Mouse (Mus musculus) brown adipose tissue, adult 24 weeks (tissue): ENCODE measurements around the gene Mapk8. TPM values are rescaled to one million over a fixed set of nuclear protein-coding genes. Genes with fewer than 3 reads are reported as not detected.
"Not testable (repeated sequence)": the region's sequence is repeated elsewhere in the genome, so short reads cannot be mapped to it uniquely, and the experiment has no call there.

Experiments
- H3K27ac ChIP-seq: fragments of 200-500 bp; replicated peaks from 2 replicates; pipeline ENCODE4 v1.5.1; 2012; ENCODE audit warnings: low read depth, mild to moderate bottlenecking, low read length
- H3K4me1 ChIP-seq: fragments of 200-500 bp; 2 replicates; pipeline ENCODE4 v1.6.1; 2012; ENCODE audit warnings: low read length, mixed read lengths; ENCODE audit not compliant: control insufficient read depth, insufficient read depth, insufficient read length
- H3K4me3 ChIP-seq: fragments of 200-500 bp; 2 replicates; pipeline ENCODE4 v1.5.1; 2012; ENCODE audit warnings: low read depth, mild to moderate bottlenecking, low read length, moderate library complexity; ENCODE audit not compliant: insufficient read depth
- polyA plus RNA-seq: library from polyadenylated mRNA; stranded (reverse); fragments of >200 nt; gene quantifications from 2 replicates; pipeline ENCODE4 v1.2.4, GENCODE M21; 2012; ENCODE audit not compliant: missing spikeins, insufficient read depth, insufficient read length

Gene Mapk8
- polyA plus RNA-seq, 1 experiment, result 12.7 TPM

- H3K4me1 ChIP-seq, H3K27ac ChIP-seq, H3K4me3 ChIP-seq: not testable (repeated sequence)
Measured at GRCm38 (mm10) chr14:33432485-33432884, 14.5 kb downstream of the Mapk8 start.

GRCm38 (mm10) chr14:33424124-33424523 is 22.8 kb downstream of the Mapk8 start:
- no peak overlapping the region for H3K27ac ChIP-seq
- peaks cover 6% of the 10 kb centered on the region; the same call in 1 of the 2 replicates for H3K4me1 ChIP-seq
- H3K4me3 ChIP-seq, result no peak overlapping the region

- H3K4me1 ChIP-seq, result peaks cover 6% of the 10 kb centered on the region; the same call in 1 of the 2 replicates
- no peak overlapping the region for H3K27ac ChIP-seq
- no peak overlapping the region for H3K4me3 ChIP-seq
Measured at GRCm38 (mm10) chr14:33423003-33423402, 24.0 kb downstream of the Mapk8 start.

GRCm38 (mm10) chr14:33418311-33418909 is 28.5 kb downstream of the Mapk8 start:
- H3K27ac ChIP-seq, result no peak overlapping the region
- H3K4me1 ChIP-seq, result peaks cover 6% of the 10 kb centered on the region; the same call in 1 of the 2 replicates
- H3K4me3 ChIP-seq, result no peak overlapping the region

GRCm38 (mm10) chr14:33415746-33416145 is 31.2 kb downstream of the Mapk8 start:
- H3K27ac ChIP-seq, result no peak overlapping the region
- peaks cover 4% of the 10 kb centered on the region; the same call in 1 of the 2 replicates for H3K4me1 ChIP-seq
- no peak overlapping the region for H3K4me3 ChIP-seq

- Histone ChIP-seq H3K4me3 (no peak overlapping the region), H3K27ac (no peak overlapping the region)
Measured at GRCm38 (mm10) chr14:33402331-33402730, 44.6 kb downstream of the Mapk8 start.

GRCm38 (mm10) chr14:33400019-33400418 is 46.9 kb downstream of the Mapk8 start:
- Histone ChIP-seq H3K27ac (no peak overlapping the region), H3K4me1 (no peaks in the 10 kb centered on the region), H3K4me3 (no peak overlapping the region)

More at GRCm38 (mm10) chr14:33402331-33402730, 44.6 kb downstream of the Mapk8 start:
- no peaks in the 10 kb centered on the region for H3K4me1 ChIP-seq

- Histone ChIP-seq H3K4me1 (no peaks in the 10 kb centered on the region), H3K27ac (no peak overlapping the region), H3K4me3 (no peak overlapping the region)
Measured at GRCm38 (mm10) chr14:33398065-33398860, 48.7 kb downstream of the Mapk8 start.

GRCm38 (mm10) chr14:33380830-33381457 is 66.0 kb downstream of the Mapk8 start:
- peaks cover 3% of the 10 kb centered on the region; the same call in 1 of the 2 replicates for H3K4me1 ChIP-seq
- no peak overlapping the region for H3K27ac ChIP-seq
- no peak overlapping the region for H3K4me3 ChIP-seq

GRCm38 (mm10) chr14:33378723-33379122 is 68.2 kb downstream of the Mapk8 start:
- H3K4me1 ChIP-seq, result peaks cover 3% of the 10 kb centered on the region; the same call in 1 of the 2 replicates
- no peak overlapping the region for H3K27ac ChIP-seq
- H3K4me3 ChIP-seq, result no peak overlapping the region

GRCm38 (mm10) chr14:33377211-33377610 is 69.7 kb downstream of the Mapk8 start:
- peak overlapping the region; percentile 93 for H3K27ac ChIP-seq
- H3K4me1 ChIP-seq, result peaks cover 3% of the 10 kb centered on the region; the same call in 1 of the 2 replicates
- H3K4me3 ChIP-seq, result no peak overlapping the region

- H3K27ac ChIP-seq, result no peak overlapping the region
- peaks cover 3% of the 10 kb centered on the region; the same call in 1 of the 2 replicates for H3K4me1 ChIP-seq
- no peak overlapping the region for H3K4me3 ChIP-seq
Measured at GRCm38 (mm10) chr14:33374089-33374488, 72.9 kb downstream of the Mapk8 start.

GRCm38 (mm10) chr14:33373271-33373670 is 73.7 kb downstream of the Mapk8 start:
- Histone ChIP-seq H3K27ac (no peak overlapping the region), H3K4me1 (peaks cover 3% of the 10 kb centered on the region; the same call in 1 of the 2 replicates), H3K4me3 (no peak overlapping the region)

- Histone ChIP-seq H3K27ac (no peak overlapping the region), H3K4me3 (no peak overlapping the region), H3K4me1 (no peaks in the 10 kb centered on the region)
Measured at GRCm38 (mm10) chr14:33371248-33371647, 75.7 kb downstream of the Mapk8 start.

- no peaks in the 10 kb centered on the region for H3K4me1 ChIP-seq
- no peak overlapping the region for H3K27ac ChIP-seq
- no peak overlapping the region for H3K4me3 ChIP-seq
Measured at GRCm38 (mm10) chr14:33370056-33370455, 76.9 kb downstream of the Mapk8 start.
